Mouse (Mus musculus) CD4-positive helper T cell, adult 2 months (primary cell): Measurements from ENCODE around the gene Ankrd55.
"Not testable (repeated sequence)": the region's sequence is repeated elsewhere in the genome, so short reads cannot be mapped to it uniquely, and the experiment has no call there.

Experiments used
- DNase-seq: peaks from one replicate; pipeline ENCODE4 v3.0.0-alpha.2; 2012; ENCODE audit warnings: low read depth, missing footprints, low spot score

The Ankrd55 gene

DNA sequence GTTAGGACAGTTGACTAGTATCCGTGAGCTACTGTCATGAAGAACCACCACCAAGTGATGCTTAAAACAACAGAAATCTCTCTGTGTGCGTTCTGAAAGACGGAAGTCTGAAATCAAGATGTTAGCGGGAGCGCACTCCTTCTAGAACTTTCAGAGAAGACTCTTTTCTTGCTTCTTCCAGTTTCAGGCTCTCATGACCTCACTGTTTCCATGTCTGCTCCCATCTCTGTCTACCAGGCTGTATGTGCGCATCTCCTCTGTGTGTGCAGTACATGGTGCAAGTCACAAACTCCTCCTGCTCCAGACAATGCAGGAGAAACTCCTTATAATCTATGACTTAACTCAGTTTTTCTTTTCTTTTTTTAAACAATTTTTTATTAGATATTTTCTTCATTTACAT, 4.8 kb downstream of the Ankrd55 start:
- DNase-seq, result no peak

DNA sequence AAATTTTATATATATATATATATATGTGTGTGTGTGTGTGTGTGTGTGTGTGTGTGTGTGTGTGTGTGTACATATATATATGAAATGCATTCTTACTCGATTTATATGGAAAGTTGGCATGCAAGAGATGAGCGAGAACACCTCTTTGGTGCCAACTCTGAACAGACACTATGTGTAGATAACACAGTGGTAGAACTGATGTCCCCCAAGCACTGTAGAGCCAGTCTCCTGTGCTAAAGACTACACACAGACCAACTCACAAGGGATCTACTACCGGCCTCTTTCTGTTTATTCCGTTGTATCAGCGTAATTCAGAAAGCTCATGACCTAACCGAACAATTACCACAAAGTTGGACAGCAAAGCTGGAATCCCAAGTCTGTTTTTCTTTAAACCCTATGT, 6.2 kb downstream of the Ankrd55 start:
- DNase-seq, result no peak

- DNase-seq, result no peak
Measured at GRCm38 (mm10) chr13:112297781-112298180, 9.5 kb downstream of the Ankrd55 start.

GRCm38 (mm10) chr13:112303429-112303828, 15.2 kb downstream of the Ankrd55 start:
- no peak for DNase-seq

GRCm38 (mm10) chr13:112308672-112309071, 20.4 kb downstream of the Ankrd55 start:
- DNase-seq, result peak; percentile 76

- DNase-seq, result not testable (repeated sequence)
Measured at GRCm38 (mm10) chr13:112311611-112312010, 23.4 kb downstream of the Ankrd55 start.

DNA sequence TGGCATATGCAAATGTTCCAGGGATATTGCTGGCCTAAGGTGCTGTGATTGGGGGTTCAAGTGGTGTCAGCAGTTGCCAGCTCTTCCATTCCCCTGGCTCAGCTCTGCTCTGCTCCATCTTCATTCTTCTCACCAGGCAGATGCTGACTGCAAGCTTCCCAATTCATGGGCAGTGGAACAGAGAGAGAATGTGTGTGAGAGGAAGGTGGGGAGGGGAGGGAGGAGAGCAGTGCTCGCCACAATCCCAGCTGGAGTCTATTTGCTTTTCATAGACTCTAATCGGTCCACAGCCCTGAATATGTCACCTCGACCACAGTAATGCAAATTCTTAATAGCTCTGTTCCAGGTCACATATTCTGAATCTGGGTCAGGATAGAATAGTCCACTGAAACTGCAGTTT, 27.2 kb downstream of the Ankrd55 start:
- DNase-seq, result no peak

GRCm38 (mm10) chr13:112316622-112317482, 28.6 kb downstream of the Ankrd55 start:
- no peak for DNase-seq

- peak; percentile 38 for DNase-seq
Measured at GRCm38 (mm10) chr13:112318124-112318523, 29.9 kb downstream of the Ankrd55 start.

GRCm38 (mm10) chr13:112323591-112324266, 35.5 kb downstream of the Ankrd55 start:
- no peak for DNase-seq

DNA sequence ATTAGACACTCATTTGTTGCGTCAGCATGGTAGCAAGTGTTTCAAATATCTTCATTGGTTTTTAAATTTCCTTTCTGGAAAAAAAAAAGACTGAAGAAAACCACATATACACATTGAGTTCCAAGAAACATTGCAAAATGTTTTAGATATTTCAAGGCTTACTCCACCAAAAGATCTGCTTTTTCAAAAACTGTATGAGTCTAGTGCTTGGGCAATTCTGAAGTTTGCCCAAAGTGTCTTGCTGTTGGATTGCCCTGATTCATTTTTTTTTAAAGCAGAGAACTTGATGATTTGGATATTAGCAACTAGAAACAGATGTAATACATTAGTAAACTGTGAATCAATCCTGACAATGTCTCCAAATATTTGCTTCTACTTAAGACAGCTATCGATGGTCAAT, 36.9 kb downstream of the Ankrd55 start:
- no peak for DNase-seq

DNA sequence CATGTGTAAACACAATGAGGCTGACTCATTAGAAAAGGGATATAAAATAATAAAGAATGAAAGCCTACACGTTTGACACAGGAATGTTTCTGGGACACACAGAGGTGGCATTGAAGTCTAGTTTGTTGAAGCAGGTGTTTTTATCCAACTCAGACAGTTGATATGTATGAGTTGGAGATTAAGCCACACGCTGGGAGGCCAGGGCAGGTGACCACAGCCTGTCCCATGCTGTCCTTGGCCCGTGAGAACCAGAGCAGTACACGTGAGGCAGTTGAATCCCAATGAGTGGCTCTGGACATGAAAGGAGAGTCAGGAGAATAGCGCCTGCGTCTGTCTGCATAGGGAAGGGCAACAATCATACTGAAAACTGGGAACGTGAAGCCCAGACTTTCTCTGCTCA, 38.2 kb downstream of the Ankrd55 start:
- no peak for DNase-seq

- no peak for DNase-seq
Measured at GRCm38 (mm10) chr13:112326977-112327376, 38.7 kb downstream of the Ankrd55 start.

DNA sequence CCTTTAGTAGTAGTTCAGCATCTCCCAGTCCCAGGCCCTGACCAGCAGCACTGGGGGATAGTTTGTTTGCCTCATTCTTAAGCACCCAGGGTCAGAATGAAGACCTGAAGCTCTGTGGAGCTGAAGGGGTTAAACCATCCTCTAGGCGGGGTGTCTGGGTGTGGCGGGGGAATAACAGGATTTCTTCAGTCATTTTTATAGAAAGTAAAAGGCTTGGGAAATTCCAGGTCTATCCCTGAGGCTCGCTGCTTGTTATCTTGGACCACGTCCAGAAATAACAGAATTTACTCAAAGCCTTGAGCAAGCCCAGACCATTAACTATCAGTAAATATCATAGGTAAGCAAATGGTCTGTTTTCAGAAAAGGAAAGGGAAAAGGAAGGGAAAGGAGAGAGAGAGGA, 39.3 kb downstream of the Ankrd55 start:
- no peak for DNase-seq

GRCm38 (mm10) chr13:112330257-112330656, 42.0 kb downstream of the Ankrd55 start:
- no peak for DNase-seq

- no peak for DNase-seq
Measured at GRCm38 (mm10) chr13:112330919-112331681, 42.8 kb downstream of the Ankrd55 start.

DNA sequence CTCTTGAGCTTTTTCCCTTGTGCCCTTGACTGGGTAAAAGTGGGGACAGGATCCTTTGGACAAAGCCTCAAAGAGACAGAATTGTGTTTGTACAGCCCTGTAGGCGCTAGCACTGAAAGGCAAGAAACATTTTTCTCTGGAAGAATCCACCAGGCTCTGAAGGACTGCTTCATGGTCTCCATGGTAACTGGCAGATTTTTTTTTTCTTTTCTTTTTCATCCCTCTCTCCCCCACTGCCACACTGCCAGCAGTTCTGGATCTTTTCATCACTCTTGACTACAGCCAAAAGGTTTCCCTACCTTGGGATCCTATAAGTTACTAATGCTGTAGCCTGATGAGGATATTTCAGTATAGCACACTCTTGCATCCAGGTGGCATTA, 43.4 kb downstream of the Ankrd55 start:
- DNase-seq, result no peak

DNA sequence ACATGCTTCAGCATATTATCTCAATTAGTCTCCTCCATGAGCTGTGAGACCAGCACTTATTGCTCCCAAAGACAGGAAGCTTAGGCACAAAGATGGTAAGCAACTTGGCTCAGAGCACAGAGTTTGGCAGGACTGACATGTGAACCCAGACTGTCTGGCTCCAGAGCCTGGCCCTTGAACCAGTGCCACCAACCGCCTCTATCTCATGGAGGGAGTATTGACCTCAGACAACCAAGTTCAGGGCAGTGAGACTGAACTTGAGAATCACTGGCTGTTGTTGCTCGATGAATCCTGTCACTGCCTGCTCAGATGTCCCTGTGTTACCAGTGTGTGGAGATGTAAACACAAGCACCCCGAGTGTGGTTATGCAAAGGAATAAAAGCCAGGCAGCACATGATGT, 47.3 kb downstream of the Ankrd55 start:
- no peak for DNase-seq

DNA sequence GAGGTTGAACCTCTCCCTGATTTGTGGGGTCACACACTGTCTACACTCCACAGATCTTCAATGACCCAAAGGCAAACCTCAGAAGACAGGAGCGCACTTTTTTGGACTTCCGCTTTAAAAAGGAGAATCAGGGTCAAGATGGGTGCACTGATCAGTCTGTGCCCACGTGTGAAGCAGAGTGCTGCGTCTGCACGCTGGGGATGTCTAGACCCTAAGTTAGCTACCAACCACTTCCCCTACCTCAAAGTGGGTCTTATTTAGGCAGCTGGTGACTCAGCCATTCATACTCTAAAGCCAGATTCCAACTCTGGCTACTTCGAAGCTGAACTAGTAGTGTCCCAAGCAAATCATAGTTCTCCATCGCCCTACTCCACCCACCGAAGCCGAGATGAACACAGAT, 48.9 kb downstream of the Ankrd55 start:
- no peak for DNase-seq

DNA sequence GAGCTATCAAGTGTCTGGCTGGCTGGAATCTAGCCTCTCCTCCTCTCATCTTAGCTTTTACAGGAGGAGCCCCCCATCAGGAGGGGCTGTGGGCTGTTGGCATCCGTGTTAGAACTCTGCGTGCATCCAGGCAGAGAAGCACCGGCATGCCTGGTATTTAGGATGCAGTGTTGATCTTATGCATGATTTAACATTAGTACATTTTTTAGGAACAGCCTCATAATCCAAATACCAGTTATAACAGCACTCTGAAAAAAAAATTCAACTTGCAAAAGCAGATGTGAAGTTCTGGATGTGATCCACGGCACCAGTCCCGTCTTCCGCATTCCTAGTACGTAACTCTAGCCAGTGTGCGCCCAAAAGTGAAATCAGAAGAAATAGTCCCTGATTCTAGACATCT, 52.0 kb downstream of the Ankrd55 start:
- DNase-seq, result no peak

GRCm38 (mm10) chr13:112340761-112341160, 52.5 kb downstream of the Ankrd55 start:
- no peak for DNase-seq

DNA sequence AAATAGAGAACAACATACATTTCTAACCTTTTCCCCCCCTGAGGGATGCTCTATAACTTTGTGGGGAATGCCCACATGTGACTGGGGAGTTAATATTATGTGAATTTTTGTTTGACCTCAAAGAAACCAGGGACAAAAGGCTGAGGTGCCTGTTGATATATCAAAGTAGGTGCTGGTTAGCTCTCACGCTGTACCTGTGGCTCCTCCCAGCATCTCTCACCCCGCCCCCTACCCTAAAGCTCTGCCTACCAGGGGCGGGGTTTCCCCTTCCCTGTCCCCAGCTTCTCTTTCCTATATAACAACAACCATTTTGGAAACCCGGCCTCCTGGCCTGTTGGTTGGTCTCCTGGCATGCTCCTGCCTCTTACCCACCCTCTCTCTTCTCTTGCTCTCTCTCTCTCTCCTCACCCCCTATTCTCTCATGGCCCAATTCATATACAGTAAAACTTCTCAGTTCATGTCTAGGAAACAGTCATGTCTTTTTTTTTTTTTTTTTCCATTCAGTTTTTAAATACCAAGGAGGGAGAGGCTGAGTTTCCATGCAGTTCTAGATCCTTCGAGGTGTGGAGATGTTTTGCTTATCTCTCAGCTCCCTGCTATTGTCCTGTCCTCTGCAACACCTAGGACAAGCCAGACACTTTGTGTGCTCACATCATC, 54.8 kb downstream of the Ankrd55 start:
- DNase-seq, result peak; percentile 35
